Mouse (Mus musculus) liver, embryonic 15.5 days (tissue): ENCODE results near the gene Thumpd1. TPM values are rescaled to one million over a fixed set of nuclear protein-coding genes. Genes with fewer than 3 reads are reported as not detected.

Source experiments
- ATAC-seq: fragments of 200-750 bp; cut with Nextera tagmentation; 2 replicates; pipeline ENCODE4 v1.8.0; 2017; ENCODE audit warnings: moderate number of reproducible peaks, mild to moderate bottlenecking, moderate library complexity; ENCODE audit not compliant: insufficient read depth
- H3K27ac ChIP-seq: fragments of 300-500 bp; sonication (generic); replicated peaks from 2 replicates; pipeline ENCODE4 v1.5.1; 2015; ENCODE audit warnings: mild to moderate bottlenecking, inconsistent platforms
- H3K27me3 ChIP-seq: fragments of 300-500 bp; sonication (generic); 2 replicates; pipeline ENCODE4 v1.6.1; 2015; ENCODE audit warnings: mild to moderate bottlenecking, inconsistent platforms
- H3K36me3 ChIP-seq: fragments of 300-500 bp; sonication (generic); replicated peaks from 2 replicates; pipeline ENCODE4 v1.6.1; 2015; ENCODE audit warnings: moderate library complexity, mild to moderate bottlenecking, inconsistent platforms
- H3K4me1 ChIP-seq: fragments of 300-500 bp; sonication (generic); replicated peaks from 2 replicates; pipeline ENCODE4 v1.6.1; 2015; ENCODE audit warnings: inconsistent platforms
- H3K4me2 ChIP-seq: fragments of 300-500 bp; sonication (generic); 2 replicates; pipeline ENCODE4 v1.6.1; 2015; ENCODE audit warnings: moderate library complexity, mild to moderate bottlenecking, inconsistent platforms
- H3K4me3 ChIP-seq: fragments of 300-500 bp; sonication (generic); replicated peaks from 2 replicates; pipeline ENCODE4 v1.5.1; 2015; ENCODE audit warnings: mild to moderate bottlenecking, inconsistent platforms
- H3K9ac ChIP-seq: fragments of 300-500 bp; sonication (generic); 2 replicates; pipeline ENCODE4 v1.6.1; 2015; ENCODE audit warnings: moderate library complexity, mild to moderate bottlenecking, inconsistent platforms
- H3K9me3 ChIP-seq: fragments of 300-500 bp; sonication (generic); replicated peaks from 2 replicates; pipeline ENCODE4 v1.6.1; 2016; ENCODE audit warnings: inconsistent platforms
- WGBS: fragments of 180-500 bp; shearing (Covaris S2); methylation state at CpG from one replicate; pipeline ENCODE4 v1.1.7; 2015; ENCODE audit warnings: mixed read lengths; ENCODE audit not compliant: insufficient replicate concordance; 5-methylcytosine and 5-hydroxymethylcytosine counted together
- polyA plus RNA-seq: library from polyadenylated mRNA; unstranded; fragments of >200 nt; fragmentation: Nextera tagmentation; extraction: Ambion mirVana; gene quantifications from 2 replicates; pipeline ENCODE4 v1.2.1, GENCODE M21; 2015

Gene Thumpd1
- polyA plus RNA-seq, 1 experiment from 2014 or later, result 23.7 TPM

DNA sequence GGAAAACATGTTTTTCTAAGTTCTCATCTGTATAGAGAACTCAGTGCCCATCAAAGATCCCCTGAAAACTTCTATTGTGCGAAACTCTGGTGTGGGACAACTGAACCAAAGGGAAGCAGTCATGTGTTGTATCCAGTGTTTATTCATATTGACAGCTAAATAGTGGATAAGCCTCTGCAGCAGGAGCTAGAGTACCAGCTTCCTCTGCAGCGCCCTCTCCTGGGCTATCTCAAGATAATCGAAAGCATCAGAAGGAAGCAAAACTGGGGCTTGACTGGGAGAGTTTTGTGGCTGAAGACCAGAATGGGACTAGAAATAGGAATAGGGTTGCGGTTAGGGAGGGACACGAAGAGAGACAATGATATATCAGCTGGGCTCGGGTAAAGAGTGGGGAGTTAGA, 49.7 kb downstream of the Thumpd1 start:
- WGBS, result 31% methylated on average over 6 of the region's 6 CpGs
- H3K4me1 ChIP-seq, result no peaks in the 10 kb centered on the region
- no peak overlapping the region for H3K9ac ChIP-seq
- no peaks in the 10 kb centered on the region for H3K27me3 ChIP-seq
- H3K4me2 ChIP-seq, result no peak overlapping the region
- no peak for ATAC-seq
- H3K9me3 ChIP-seq, result no peaks in the 10 kb centered on the region
- no peak overlapping the region for H3K27ac ChIP-seq
- H3K4me3 ChIP-seq, result no peak overlapping the region
- no peaks in the 10 kb centered on the region for H3K36me3 ChIP-seq

DNA sequence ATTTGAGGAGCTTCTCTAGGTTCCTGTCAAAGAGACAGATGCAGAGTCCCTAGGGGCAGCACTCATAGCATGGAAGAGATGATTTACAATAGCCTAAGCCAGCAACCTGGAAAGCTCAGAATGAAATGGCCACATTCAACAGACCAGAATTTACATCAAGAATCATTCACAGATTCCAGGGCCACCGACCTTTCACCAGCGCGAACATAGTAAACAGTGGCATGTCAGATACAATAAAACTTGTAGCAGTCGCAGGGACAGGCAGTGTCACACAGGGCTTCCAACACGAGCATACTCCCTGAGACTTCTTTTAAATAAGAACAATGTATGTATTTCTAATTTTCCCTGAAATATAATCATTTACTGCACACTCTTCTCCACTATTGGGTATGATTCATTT, 50.2 kb downstream of the Thumpd1 start:
- H3K36me3 ChIP-seq, result no peaks in the 10 kb centered on the region

DNA sequence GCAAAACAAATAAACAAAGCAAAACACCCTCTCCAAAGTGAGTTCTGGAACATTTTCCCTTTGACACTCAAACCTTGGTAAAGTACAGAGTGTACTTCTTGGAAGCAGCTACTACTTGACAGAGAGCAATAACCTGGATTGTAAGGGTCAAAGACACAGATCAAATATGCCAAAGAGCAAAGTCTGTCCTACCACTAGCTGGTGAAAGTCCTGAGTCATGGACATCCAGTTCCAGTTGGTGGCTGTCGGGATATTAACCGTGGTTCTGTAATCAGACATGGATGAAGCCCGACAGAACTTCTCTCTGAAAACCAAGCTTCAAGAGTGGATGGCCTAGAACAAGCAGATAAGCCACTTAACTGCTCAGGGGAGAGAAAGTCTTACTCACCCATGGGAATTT, 52.7 kb downstream of the Thumpd1 start:
- 50% methylated on average over 3 of the region's 3 CpGs for WGBS
- ATAC-seq, result no peak
- Histone ChIP-seq H3K4me3 (no peak overlapping the region), H3K4me1 (no peaks in the 10 kb centered on the region), H3K27ac (no peak overlapping the region), H3K9me3 (no peaks in the 10 kb centered on the region), H3K9ac (no peak overlapping the region), H3K27me3 (no peaks in the 10 kb centered on the region), H3K36me3 (no peaks in the 10 kb centered on the region), H3K4me2 (no peak overlapping the region)

More for the DNA sequence above, 50.2 kb downstream of the Thumpd1 start:
- no peaks in the 10 kb centered on the region for H3K4me1 ChIP-seq
- no peaks in the 10 kb centered on the region for H3K9me3 ChIP-seq
- no peak overlapping the region for H3K4me3 ChIP-seq
- no peaks in the 10 kb centered on the region for H3K27me3 ChIP-seq
- 49% methylated on average over 5 of the region's 5 CpGs for WGBS
- no peak overlapping the region for H3K27ac ChIP-seq
- no peak overlapping the region for H3K9ac ChIP-seq
- no peak overlapping the region for H3K4me2 ChIP-seq
- no peak for ATAC-seq

Other genes with a start within 250 kb of the Thumpd1 start
- gene Umod, start 241.5 kb downstream of the Thumpd1 start, polyA plus RNA-seq, result not detected in 2 replicates
- 0.21 and 0.23 TPM in 2 replicates for gene Acsm5, start 201.3 kb downstream of the Thumpd1 start, polyA plus RNA-seq
- gene Pdilt, start 197.3 kb downstream of the Thumpd1 start, polyA plus RNA-seq, result not detected in 2 replicates
- gene Acsm2, start 166.5 kb downstream of the Thumpd1 start, polyA plus RNA-seq, result not detected in 2 replicates
- gene Acsm1, start 113.8 kb downstream of the Thumpd1 start, polyA plus RNA-seq, result 13.9 and 17.2 TPM in 2 replicates
- gene Acsm4, start 30.8 kb downstream of the Thumpd1 start, polyA plus RNA-seq, result not detected in 2 replicates
- 3.2 and 5.4 TPM in 2 replicates for gene Acsm3, start 40.1 kb upstream of the Thumpd1 start, polyA plus RNA-seq
- gene Rexo5, start 73.2 kb upstream of the Thumpd1 start, polyA plus RNA-seq, result 10.8 and 11.6 TPM in 2 replicates
- gene Eri2, start 73.3 kb upstream of the Thumpd1 start, polyA plus RNA-seq, result 10.4 and 10.8 TPM in 2 replicates
- 2.4 and 3.0 TPM in 2 replicates for gene Lyrm1, start 175.1 kb upstream of the Thumpd1 start, polyA plus RNA-seq
- gene Dcun1d3, start 175.5 kb upstream of the Thumpd1 start, polyA plus RNA-seq, result 1.6 and 2.1 TPM in 2 replicates